Mouse (Mus musculus) heart, embryonic 14.5 days (tissue): ENCODE data around the gene Xrcc5. TPM values are rescaled to one million over a fixed set of nuclear protein-coding genes. Genes with fewer than 3 reads are reported as not detected.

Source experiments
- ATAC-seq: fragments of 200-750 bp; cut with Nextera tagmentation; 2 replicates; pipeline ENCODE4 v1.8.0; 2017; ENCODE audit warnings: low read depth, moderate TSS enrichment; ENCODE audit not compliant: insufficient number of reproducible peaks, insufficient read depth, low FRiP score
- H3K27ac ChIP-seq, 2 experiments: fragments of 200-500 bp in 1 of 2; fragments of 300-500 bp in 1 of 2; sonication (generic) in 1 of 2; replicated peaks in 1 of 2; 2 replicates each; pipeline ENCODE4 v1.5.1; 2012 to 2014; ENCODE audit warnings: low read depth in 2 of 2, low read length in 2 of 2, control low read depth in 1 of 2, mild to moderate bottlenecking in 1 of 2, mixed read lengths in 1 of 2; ENCODE audit not compliant: control insufficient read depth in 1 of 2, insufficient read depth in 1 of 2
- H3K27me3 ChIP-seq: fragments of 300-500 bp; sonication (generic); 2 replicates; pipeline ENCODE4 v1.6.1; 2014; ENCODE audit warnings: mild to moderate bottlenecking, low read length, control low read depth; ENCODE audit not compliant: control insufficient read depth, insufficient read depth
- H3K36me3 ChIP-seq: fragments of 300-500 bp; sonication (generic); 2 replicates; pipeline ENCODE4 v1.6.1; 2014; ENCODE audit warnings: mild to moderate bottlenecking, control low read depth, low read length, mixed read lengths; ENCODE audit not compliant: control insufficient read depth, insufficient read depth
- H3K4me1 ChIP-seq, 2 experiments: fragments of 200-500 bp in 1 of 2; fragments of 300-500 bp in 1 of 2; sonication (generic) in 1 of 2; 2 replicates each; pipeline ENCODE4 v1.6.1; 2012 to 2014; ENCODE audit warnings: low read length in 2 of 2, control low read depth in 1 of 2, mixed read lengths in 1 of 2; ENCODE audit not compliant: control insufficient read depth in 2 of 2, insufficient read depth in 2 of 2
- H3K4me2 ChIP-seq: fragments of 300-500 bp; sonication (generic); 2 replicates; pipeline ENCODE4 v1.6.1; 2014; ENCODE audit warnings: mild to moderate bottlenecking, low read length
- H3K4me3 ChIP-seq, 2 experiments: fragments of 200-500 bp in 1 of 2; fragments of 300-500 bp in 1 of 2; sonication (generic) in 1 of 2; 2 replicates each; pipeline ENCODE4 v1.5.1; 2012 to 2014; ENCODE audit warnings: low read length in 2 of 2, mild to moderate bottlenecking in 2 of 2, control low read depth in 1 of 2, low read depth in 1 of 2, moderate library complexity in 1 of 2; ENCODE audit not compliant: control insufficient read depth in 1 of 2, insufficient read depth in 1 of 2
- H3K9ac ChIP-seq: fragments of 300-500 bp; sonication (generic); 2 replicates; pipeline ENCODE4 v1.6.1; 2014; ENCODE audit warnings: mild to moderate bottlenecking, low read length
- H3K9me3 ChIP-seq: fragments of 300-500 bp; sonication (generic); 2 replicates; pipeline ENCODE4 v1.6.1; 2016; ENCODE audit warnings: low read length, control low read depth; ENCODE audit not compliant: control insufficient read depth
- WGBS: fragments of 180-500 bp; shearing (Covaris S2); extraction: QIAGEN DNeasy Blood & Tissue Kit; methylation state at CpG from one replicate; pipeline ENCODE4 v1.1.7; 2014; 5-methylcytosine and 5-hydroxymethylcytosine counted together
- polyA plus RNA-seq: library from polyadenylated mRNA; unstranded; fragments of >200 nt; fragmentation: Nextera tagmentation; extraction: Ambion mirVana; gene quantifications from 2 replicates; pipeline ENCODE4 v1.2.1, GENCODE M21; 2014

Xrcc5 gene
- polyA plus RNA-seq, 1 experiment from 2014 or later, result 18.6 TPM

- WGBS, result 76% methylated on average over 1 of the region's 1 CpGs
- no peaks in the 10 kb centered on the region for H3K36me3 ChIP-seq
- H3K9ac ChIP-seq, result no peak overlapping the region
- no peak overlapping the region for H3K4me3 ChIP-seq
- no peak for ATAC-seq
- no peaks in the 10 kb centered on the region for H3K9me3 ChIP-seq
- H3K4me2 ChIP-seq, result no peak overlapping the region
- no peaks in the 10 kb centered on the region for H3K27me3 ChIP-seq
- no peaks in the 10 kb centered on the region; a peak in 1 of 4 replicates for H3K4me1 ChIP-seq
- no peak overlapping the region for H3K27ac ChIP-seq
Observed at GRCm38 (mm10) chr1:72301845-72302244, 5.4 kb upstream of the Xrcc5 start.

GRCm38 (mm10) chr1:72306241-72306640 is 980 bp upstream of the Xrcc5 start:
- no peak overlapping the region; a peak in 1 of 4 replicates for H3K4me3 ChIP-seq
- peaks cover under 1% of the 10 kb centered on the region; the same call in 1 of the 2 replicates for H3K36me3 ChIP-seq
- H3K9ac ChIP-seq, result no peak overlapping the region
- no peak overlapping the region for H3K27ac ChIP-seq
- ATAC-seq, result no peak
- H3K9me3 ChIP-seq, result no peaks in the 10 kb centered on the region
- H3K27me3 ChIP-seq, result no peaks in the 10 kb centered on the region
- peak overlapping the region; percentile 81 for H3K4me2 ChIP-seq
- 44% methylated on average over 3 of the region's 3 CpGs for WGBS
- H3K4me1 ChIP-seq, result no peaks in the 10 kb centered on the region; a peak in 1 of 4 replicates

DNA sequence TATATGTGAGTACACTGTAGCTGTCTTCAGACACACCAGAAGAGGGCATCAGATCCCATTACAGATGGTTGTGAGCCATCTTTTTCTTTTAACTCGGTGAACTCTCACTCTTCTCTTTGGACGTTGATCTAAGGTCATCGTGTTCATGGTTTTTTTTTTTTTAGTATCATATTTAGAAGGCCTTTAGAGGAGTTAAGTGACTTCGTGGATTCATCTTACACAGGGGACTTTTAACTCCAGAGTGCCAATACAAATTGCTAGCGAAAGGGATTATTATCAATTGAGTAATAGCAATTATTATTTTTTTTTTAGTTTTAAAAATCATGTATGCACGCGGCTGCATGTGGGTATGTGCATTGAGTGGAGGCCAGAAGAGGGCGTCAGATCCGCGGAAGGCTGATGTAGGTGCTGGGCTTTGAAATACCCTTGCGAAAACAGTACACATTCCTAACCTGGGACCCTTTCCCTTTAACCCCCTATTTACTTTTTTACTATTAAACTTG is 491 bp upstream of the Xrcc5 start:
- peak overlapping the region; percentile 83 to 93 for H3K27ac ChIP-seq
- peak overlapping the region; percentile 52 to 91 for H3K4me3 ChIP-seq
- WGBS, result 4% methylated on average over 11 of the region's 11 CpGs

GRCm38 (mm10) chr1:72308919-72309318 is 1.7 kb downstream of the Xrcc5 start:
- H3K9me3 ChIP-seq, result no peaks in the 10 kb centered on the region
- H3K4me1 ChIP-seq, result no peaks in the 10 kb centered on the region; a peak in 1 of 4 replicates
- H3K9ac ChIP-seq, result no peak overlapping the region
- H3K27ac ChIP-seq, result no peak overlapping the region
- peaks cover 11% of the 10 kb centered on the region; the same call in 1 of the 2 replicates for H3K36me3 ChIP-seq
- no peak for ATAC-seq
- no peak overlapping the region for H3K4me3 ChIP-seq
- H3K27me3 ChIP-seq, result no peaks in the 10 kb centered on the region
- H3K4me2 ChIP-seq, result no peak overlapping the region
- 64% methylated on average over 4 of the region's 4 CpGs for WGBS

More for the DNA sequence above, 491 bp upstream of the Xrcc5 start:
- H3K9ac ChIP-seq, result peak overlapping the region; percentile 73
- H3K36me3 ChIP-seq, result peaks cover 5% of the 10 kb centered on the region; the same call in 1 of the 2 replicates
- peak; percentile 63; the same call in 1 of the 2 replicates for ATAC-seq
- H3K4me2 ChIP-seq, result peak overlapping the region; percentile 81
- H3K27me3 ChIP-seq, result no peaks in the 10 kb centered on the region
- H3K4me1 ChIP-seq, result no peaks in the 10 kb centered on the region; a peak in 1 of 4 replicates
- no peaks in the 10 kb centered on the region for H3K9me3 ChIP-seq

DNA sequence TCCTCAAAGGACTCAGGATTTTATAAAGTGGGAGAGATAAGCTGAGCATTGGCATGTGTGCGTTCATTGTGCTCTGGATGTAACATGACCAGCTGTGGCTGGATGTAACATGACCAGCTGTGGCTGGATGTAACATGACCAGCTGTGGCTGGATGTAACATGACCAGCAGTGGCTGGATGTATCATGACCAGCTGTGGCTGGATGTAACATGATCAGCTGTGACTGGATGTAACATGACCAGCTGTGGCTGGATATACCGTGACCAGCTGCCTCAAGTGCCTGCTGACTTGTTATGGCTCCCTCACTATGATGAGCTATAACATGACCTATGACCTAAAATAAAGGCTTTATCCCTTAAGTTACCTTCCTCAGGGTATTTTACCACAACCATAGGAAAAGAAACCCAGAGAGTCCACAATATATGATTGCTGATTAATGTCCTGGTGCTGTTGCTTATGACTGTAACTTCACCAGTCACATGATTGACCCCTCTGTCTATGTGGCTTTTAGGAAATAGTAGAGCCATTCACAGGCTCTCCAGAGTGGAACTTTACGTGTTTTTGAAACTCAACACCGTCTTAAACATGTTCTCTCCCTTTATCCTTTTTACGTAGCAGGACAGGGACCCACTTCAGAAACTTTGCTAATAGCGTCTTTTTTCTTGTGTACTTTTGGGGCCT is 2.7 kb downstream of the Xrcc5 start:
- peaks cover 13% of the 10 kb centered on the region; the same call in 1 of the 2 replicates for H3K36me3 ChIP-seq
- H3K4me3 ChIP-seq, result no peak overlapping the region
- ATAC-seq, result no peak
- 83% methylated on average over 6 of the region's 6 CpGs for WGBS
- no peaks in the 10 kb centered on the region; a peak in 1 of 4 replicates for H3K4me1 ChIP-seq
- H3K27me3 ChIP-seq, result no peaks in the 10 kb centered on the region; the same call in 1 of the 2 replicates
- H3K4me2 ChIP-seq, result no peak overlapping the region
- no peak overlapping the region for H3K27ac ChIP-seq
- no peaks in the 10 kb centered on the region for H3K9me3 ChIP-seq
- no peak overlapping the region for H3K9ac ChIP-seq

GRCm38 (mm10) chr1:72312701-72313398 is 5.6 kb downstream of the Xrcc5 start:
- Histone ChIP-seq H3K4me1 (no peaks in the 10 kb centered on the region), H3K36me3 (peaks cover 29% of the 10 kb centered on the region), H3K27ac (no peak overlapping the region), H3K9ac (no peak overlapping the region), H3K9me3 (no peaks in the 10 kb centered on the region), H3K4me2 (no peak overlapping the region), H3K4me3 (no peak overlapping the region), H3K27me3 (no peaks in the 10 kb centered on the region; the same call in 1 of the 2 replicates)
- no peak for ATAC-seq
- 88% methylated on average over 9 of the region's 9 CpGs for WGBS

GRCm38 (mm10) chr1:72313399-72314039 is 6.3 kb downstream of the Xrcc5 start:
- Histone ChIP-seq H3K9ac (no peak overlapping the region), H3K4me1 (no peaks in the 10 kb centered on the region), H3K9me3 (no peaks in the 10 kb centered on the region), H3K4me3 (no peak overlapping the region), H3K4me2 (no peak overlapping the region), H3K36me3 (peaks cover 35% of the 10 kb centered on the region), H3K27ac (no peak overlapping the region), H3K27me3 (no peaks in the 10 kb centered on the region; the same call in 1 of the 2 replicates)
- ATAC-seq, result no peak
- 76% methylated on average over 5 of the region's 5 CpGs for WGBS
